Mouse (Mus musculus): ENCODE data around the gene Tmem211.

- TF ChIP-seq CTCF (IDR thresholded peaks at IDR 0.05; ENCODE audit: low read depth) (no peak), EP300 (IDR thresholded peaks at IDR 0.05; ENCODE audit: low read depth) (no peak)
Measured at GRCm38 (mm10) chr5:113219876-113220275, 6.8 kb upstream of the Tmem211 start.

Data from heart, postnatal 0 days (tissue).